ENCODE assay signal across 19 mouse cellular contexts in genomic region chr12:68774800-68775199, GRCm38 (mm10).
DNase-seq lines count a peak whose midpoint lies in the region; ATAC-seq lines count a peak whose summit lies in the region.
"Had no signal": no experiment of that assay in that cellular context is flagged by ENCODE, and none has a peak within 500 bp of the region (broad histone marks: within the 10 kb centered on the region; RNA-seq: fewer than 3 reads in every experiment).

No protein-coding gene starts in this region.

- H3K9ac ChIP-seq in hindbrain, embryonic 16.5 days (ENCODE audit: low read depth, low read length) = no peak overlapping the region
- no peak overlapping the region for H3K9ac ChIP-seq in hindbrain, embryonic 11.5 days (ENCODE audit: low read depth, low read length)
- H3K9ac ChIP-seq: limb, embryonic 12.5 days; liver, embryonic 14.5 days; neural tube, embryonic 13.5 days had no signal

- H3K4me2 ChIP-seq in hindbrain, embryonic 16.5 days (ENCODE audit: low read length) = no peak overlapping the region
- H3K4me2 ChIP-seq in hindbrain, embryonic 11.5 days (replicated peaks; ENCODE audit: low read depth, low read length) = no peak overlapping the region
- H3K4me2 ChIP-seq: limb, embryonic 12.5 days; neural tube, embryonic 13.5 days had no signal

- H3K9me3 ChIP-seq in hindbrain, embryonic 16.5 days (ENCODE audit: control insufficient read depth, low read length) = no peaks in the 10 kb centered on the region
- no peaks in the 10 kb centered on the region for H3K9me3 ChIP-seq in hindbrain, embryonic 11.5 days (ENCODE audit: control insufficient read depth, low read length)
- H3K9me3 ChIP-seq: embryonic facial prominence, embryonic 10.5 days; limb, embryonic 12.5 days; neural tube, embryonic 13.5 days had no signal

- no peaks in the 10 kb centered on the region for H3K27me3 ChIP-seq in hindbrain, embryonic 16.5 days (replicated peaks; ENCODE audit: control insufficient read depth, insufficient read depth, low read length)
- no peaks in the 10 kb centered on the region for H3K27me3 ChIP-seq in hindbrain, embryonic 11.5 days (ENCODE audit: control insufficient read depth, insufficient read depth, low read length)
- H3K27me3 ChIP-seq: limb, embryonic 12.5 days; megakaryocyte, embryonic 14.5 days; neural tube, embryonic 13.5 days had no signal

- WGBS in hindbrain, embryonic 16.5 days = 81% methylated on average over 8 of the region's 8 CpGs
- 86% methylated on average over 8 of the region's 8 CpGs for WGBS in hindbrain, embryonic 11.5 days

- H3K4me1 ChIP-seq in hindbrain, embryonic 16.5 days (ENCODE audit: control insufficient read depth, insufficient read depth, low read depth, low read length) = no peaks in the 10 kb centered on the region
- no peaks in the 10 kb centered on the region for H3K4me1 ChIP-seq in hindbrain, embryonic 11.5 days (replicated peaks; ENCODE audit: control insufficient read depth, insufficient read depth, low read length)
- H3K4me1 ChIP-seq: embryonic facial prominence, embryonic 10.5 days; limb, embryonic 12.5 days; megakaryocyte, embryonic 14.5 days; neural tube, embryonic 13.5 days had no signal

- no peaks in the 10 kb centered on the region for H3K36me3 ChIP-seq in hindbrain, embryonic 16.5 days (ENCODE audit: control insufficient read depth, insufficient read depth, low read length)
- H3K36me3 ChIP-seq in hindbrain, embryonic 11.5 days (ENCODE audit: control insufficient read depth, insufficient read depth, low read length) = no peaks in the 10 kb centered on the region
- H3K36me3 ChIP-seq: embryonic facial prominence, embryonic 10.5 days; G1E; limb, embryonic 12.5 days; neural tube, embryonic 13.5 days had no signal

- H3K27ac ChIP-seq in hindbrain, embryonic 16.5 days (ENCODE audit: low read depth, low read length) = no peak overlapping the region
- no peak overlapping the region for H3K27ac ChIP-seq in hindbrain, embryonic 11.5 days (ENCODE audit: low read depth, low read length)
- H3K27ac ChIP-seq: embryonic facial prominence, embryonic 10.5 days; gastrocnemius, adult 2 months; limb, embryonic 12.5 days; liver, embryonic 14.5 days; neural tube, embryonic 13.5 days had no signal

- H3K4me3 ChIP-seq in hindbrain, embryonic 16.5 days (ENCODE audit: low read length) = no peak overlapping the region
- H3K4me3 ChIP-seq in hindbrain, embryonic 11.5 days (ENCODE audit: low read depth, low read length) = no peak overlapping the region
- H3K4me3 ChIP-seq: embryonic facial prominence, embryonic 10.5 days; erythroblast, embryonic 14.5 days; gastrocnemius, adult 2 months; limb, embryonic 12.5 days; megakaryocyte, embryonic 14.5 days; neural tube, embryonic 13.5 days had no signal

- peak; percentile 79 for ATAC-seq in hindbrain, embryonic 16.5 days
- ATAC-seq in hindbrain, embryonic 11.5 days (ENCODE audit: low FRiP score) = no peak
- ATAC-seq in cerebellum, adult (ENCODE audit: insufficient number of reproducible peaks, low FRiP score, low TSS enrichment) = peak; percentile 66; the same call in 1 of the 2 replicates
- ATAC-seq in activated CD4-positive, CD25-positive, alpha-beta regulatory T cell, adult 4 months = no peak

- no peak for DNase-seq in hindbrain, embryonic 11.5 days (ENCODE audit: low spot score)
- DNase-seq in brain, adult 2 months (ENCODE audit: low read depth, low spot score) = peak; percentile 63
- peak; percentile 92 to 95 for DNase-seq in cerebellum, postnatal 14 days
- DNase-seq in embryo, embryonic 9.5 days (ENCODE audit: extremely low spot score) = no peak
- DNase-seq: adrenal gland, postnatal 10 days; gastrocnemius, adult 2 months; heart, adult 18-20 months; kidney, adult 9 months; lung, postnatal 10 days had no signal

Comparison
In these comparisons a context has a peak if more than half of its experiments do, and no peak if none do; other contexts are left out.
1. ATAC-seq: peak in hindbrain, embryonic 16.5 days (single experiment) and cerebellum, adult (single experiment); none in hindbrain, embryonic 11.5 days (single experiment) and activated CD4-positive, CD25-positive, alpha-beta regulatory T cell, adult 4 months (single experiment).
2. DNase-seq: peak in brain, adult 2 months (single experiment) and cerebellum, postnatal 14 days (2 of 2); none in hindbrain, embryonic 11.5 days (single experiment) and embryo, embryonic 9.5 days (single experiment).